Mouse (Mus musculus) bone marrow macrophage, adult 2 months (primary cell): Measurements from ENCODE around the gene Nt5dc2.

Source experiments
- CTCF ChIP-seq: IDR thresholded peaks from 2 replicates; pipeline ENCODE4 v1.5.1; 2012; ENCODE audit warnings: low read depth, mild to moderate bottlenecking, low read length, moderate library complexity
- POLR2A ChIP-seq: IDR thresholded peaks from 2 replicates; pipeline ENCODE4 v1.6.1; 2012; ENCODE audit warnings: mild to moderate bottlenecking, low read depth, low read length, borderline replicate concordance

GRCm38 (mm10) chr14:31183541-31183940 is 52.7 kb downstream of the Nt5dc2 start:
- TF ChIP-seq CTCF (no peak), POLR2A (no peak)
